Mouse (Mus musculus): Measurements from ENCODE around the gene Mob1b. TPM values are rescaled to one million over a fixed set of nuclear protein-coding genes. Genes with fewer than 3 reads are reported as not detected.

The Mob1b gene
- polyA plus RNA-seq, 2 experiments, result 11.3 to 11.6 TPM

DNA sequence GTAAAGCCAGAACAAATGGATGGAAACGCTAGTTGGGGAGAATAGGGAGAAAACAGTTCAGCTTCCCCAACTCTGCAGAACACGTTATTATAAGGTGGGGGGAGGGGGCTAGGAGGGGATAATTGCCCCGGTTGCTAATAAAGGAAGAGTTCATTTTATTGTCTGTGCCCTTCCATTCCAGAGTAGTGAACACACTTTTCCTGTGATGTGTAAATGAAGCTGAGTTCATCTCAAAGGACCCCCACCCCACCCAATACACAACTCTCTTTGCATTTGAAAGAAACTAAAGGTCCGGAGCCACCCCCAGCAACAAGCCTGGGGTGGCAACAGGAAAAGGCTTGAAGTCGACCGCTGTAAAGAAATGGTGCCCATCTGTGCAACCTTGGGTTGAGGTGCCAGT, 41.3 kb upstream of the Mob1b start:
- H3K4me2 ChIP-seq (replicated peaks; ENCODE audit: low read depth, low read length, severe bottlenecking), result no peak overlapping the region
- ATAC-seq (ENCODE audit: low FRiP score, low read depth) (no peak), DNase-seq (ENCODE audit: low spot score) (no peak)
- no peak overlapping the region for H3K4me3 ChIP-seq (replicated peaks; ENCODE audit: low read length)
- no peaks in the 10 kb centered on the region for H3K9me3 ChIP-seq (ENCODE audit: control insufficient read depth, low read length)
- no peak for TF ChIP-seq POLR2A (IDR thresholded peaks at IDR 0.05; ENCODE audit: borderline replicate concordance, extremely low read depth, insufficient read depth, insufficient read length)
- H3K36me3 ChIP-seq (ENCODE audit: control insufficient read depth, insufficient read depth, low read length), result no peaks in the 10 kb centered on the region
- no peak overlapping the region for H3K27ac ChIP-seq (replicated peaks; ENCODE audit: low read depth, low read length)
- peaks cover 6% of the 10 kb centered on the region for H3K4me1 ChIP-seq (ENCODE audit: control insufficient read depth, insufficient read depth, low read length)
- no peaks in the 10 kb centered on the region for H3K27me3 ChIP-seq (ENCODE audit: control insufficient read depth, insufficient read depth, low read length)
- no peak overlapping the region for H3K9ac ChIP-seq (ENCODE audit: low read depth, low read length, severe bottlenecking)
- WGBS, result 13% methylated on average over 6 of the region's 6 CpGs

DNA sequence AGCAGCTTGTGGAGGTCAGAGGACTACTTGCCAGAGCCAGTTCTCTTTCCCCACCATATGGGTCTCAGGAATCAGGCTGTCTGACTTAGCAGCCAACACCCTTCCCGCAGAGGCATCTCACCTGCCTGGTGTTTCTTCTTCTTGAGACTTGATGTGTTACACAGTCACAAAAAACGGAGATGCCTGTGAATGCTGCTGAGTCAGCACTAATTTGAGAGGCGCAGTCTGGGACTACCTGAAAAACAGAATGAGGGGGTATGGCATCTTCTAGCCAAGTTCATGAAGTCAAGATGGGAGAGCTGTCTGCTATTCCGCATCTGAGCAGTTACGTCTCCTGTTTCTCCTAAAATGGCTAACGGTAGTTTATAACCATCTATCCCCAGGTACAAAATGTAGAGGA, 40.1 kb upstream of the Mob1b start:
- no peak overlapping the region for H3K4me3 ChIP-seq (replicated peaks; ENCODE audit: low read length)
- TF ChIP-seq POLR2A (IDR thresholded peaks at IDR 0.05; ENCODE audit: borderline replicate concordance, extremely low read depth, insufficient read depth, insufficient read length), result no peak
- no peak overlapping the region for H3K27ac ChIP-seq (replicated peaks; ENCODE audit: low read depth, low read length)
- H3K9ac ChIP-seq (ENCODE audit: low read depth, low read length, severe bottlenecking), result no peak overlapping the region
- 82% methylated on average over 6 of the region's 6 CpGs for WGBS
- H3K4me2 ChIP-seq (replicated peaks; ENCODE audit: low read depth, low read length, severe bottlenecking), result no peak overlapping the region
- no peak for ATAC-seq (ENCODE audit: low FRiP score, low read depth)
- H3K4me1 ChIP-seq (ENCODE audit: control insufficient read depth, insufficient read depth, low read length), result no peaks in the 10 kb centered on the region; the same call in 1 of the 2 replicates
- DNase-seq (ENCODE audit: low spot score), result no peak
- no peaks in the 10 kb centered on the region for H3K36me3 ChIP-seq (ENCODE audit: control insufficient read depth, insufficient read depth, low read length)
- H3K9me3 ChIP-seq (ENCODE audit: control insufficient read depth, low read length), result no peaks in the 10 kb centered on the region
- H3K27me3 ChIP-seq (ENCODE audit: control insufficient read depth, insufficient read depth, low read length), result no peaks in the 10 kb centered on the region

DNA sequence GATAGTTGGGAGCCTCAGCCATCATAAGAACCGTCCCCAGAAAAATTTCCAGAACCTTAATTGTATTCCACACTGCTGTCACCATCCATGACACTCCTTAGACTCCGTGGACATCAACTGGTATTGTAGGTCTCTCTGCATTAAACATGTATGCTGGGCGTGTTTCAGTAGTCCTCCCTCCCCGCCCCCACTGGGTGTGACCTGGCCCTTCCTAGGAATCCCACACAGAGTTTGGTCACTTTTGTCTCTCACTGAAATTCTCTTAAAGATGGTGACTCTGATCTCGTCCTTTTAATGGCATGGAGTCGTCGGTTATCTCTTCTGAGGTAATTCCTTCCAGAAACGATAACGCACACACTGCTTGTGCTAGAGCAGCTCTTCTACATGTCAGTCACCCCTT, 36.9 kb upstream of the Mob1b start:
- no peak for DNase-seq (ENCODE audit: low spot score)
- Histone ChIP-seq H3K4me2 (replicated peaks; ENCODE audit: low read depth, low read length, severe bottlenecking) (no peak overlapping the region), H3K4me1 (ENCODE audit: control insufficient read depth, insufficient read depth, low read length) (no peaks in the 10 kb centered on the region), H3K27me3 (ENCODE audit: control insufficient read depth, insufficient read depth, low read length) (no peaks in the 10 kb centered on the region), H3K4me3 (replicated peaks; ENCODE audit: low read length) (no peak overlapping the region), H3K9me3 (ENCODE audit: control insufficient read depth, low read length) (no peaks in the 10 kb centered on the region), H3K27ac (replicated peaks; ENCODE audit: low read depth, low read length) (no peak overlapping the region), H3K9ac (ENCODE audit: low read depth, low read length, severe bottlenecking) (no peak overlapping the region), H3K36me3 (ENCODE audit: control insufficient read depth, insufficient read depth, low read length) (no peaks in the 10 kb centered on the region)
- TF ChIP-seq POLR2A (IDR thresholded peaks at IDR 0.05; ENCODE audit: borderline replicate concordance, extremely low read depth, insufficient read depth, insufficient read length), result no peak
- ATAC-seq (ENCODE audit: low FRiP score, low read depth), result no peak
- WGBS, result 77% methylated on average over 9 of the region's 9 CpGs

DNA sequence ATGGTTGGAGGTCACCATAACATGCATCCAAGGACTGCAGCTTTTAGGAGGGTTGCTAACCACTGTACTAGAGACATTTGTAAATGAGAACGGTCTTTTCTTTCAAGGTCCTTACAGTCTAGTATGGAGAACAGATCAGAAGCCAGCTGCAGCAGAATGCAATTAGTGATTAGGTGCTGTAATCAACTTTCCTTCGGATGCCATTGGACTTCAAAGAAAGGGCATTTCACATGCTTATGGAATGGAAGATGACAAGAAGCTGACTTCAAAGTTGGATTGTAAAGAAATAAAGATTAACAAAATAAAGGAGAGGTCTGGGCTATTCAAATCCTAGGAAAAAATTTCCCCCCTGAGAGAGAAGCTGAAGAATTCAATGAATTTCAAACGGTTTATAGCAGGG, 36.4 kb upstream of the Mob1b start:
- H3K9ac ChIP-seq (ENCODE audit: low read depth, low read length, severe bottlenecking), result no peak overlapping the region
- WGBS, result 8% methylated on average over 3 of the region's 3 CpGs
- DNase-seq (ENCODE audit: low spot score), result no peak
- no peak for ATAC-seq (ENCODE audit: low FRiP score, low read depth)
- no peaks in the 10 kb centered on the region for H3K9me3 ChIP-seq (ENCODE audit: control insufficient read depth, low read length)
- no peaks in the 10 kb centered on the region for H3K36me3 ChIP-seq (ENCODE audit: control insufficient read depth, insufficient read depth, low read length)
- no peak overlapping the region for H3K4me3 ChIP-seq (replicated peaks; ENCODE audit: low read length)
- no peaks in the 10 kb centered on the region for H3K4me1 ChIP-seq (ENCODE audit: control insufficient read depth, insufficient read depth, low read length)
- no peak overlapping the region for H3K27ac ChIP-seq (replicated peaks; ENCODE audit: low read depth, low read length)
- H3K27me3 ChIP-seq (ENCODE audit: control insufficient read depth, insufficient read depth, low read length), result no peaks in the 10 kb centered on the region
- H3K4me2 ChIP-seq (replicated peaks; ENCODE audit: low read depth, low read length, severe bottlenecking), result no peak overlapping the region
- no peak for TF ChIP-seq POLR2A (IDR thresholded peaks at IDR 0.05; ENCODE audit: borderline replicate concordance, extremely low read depth, insufficient read depth, insufficient read length)

DNA sequence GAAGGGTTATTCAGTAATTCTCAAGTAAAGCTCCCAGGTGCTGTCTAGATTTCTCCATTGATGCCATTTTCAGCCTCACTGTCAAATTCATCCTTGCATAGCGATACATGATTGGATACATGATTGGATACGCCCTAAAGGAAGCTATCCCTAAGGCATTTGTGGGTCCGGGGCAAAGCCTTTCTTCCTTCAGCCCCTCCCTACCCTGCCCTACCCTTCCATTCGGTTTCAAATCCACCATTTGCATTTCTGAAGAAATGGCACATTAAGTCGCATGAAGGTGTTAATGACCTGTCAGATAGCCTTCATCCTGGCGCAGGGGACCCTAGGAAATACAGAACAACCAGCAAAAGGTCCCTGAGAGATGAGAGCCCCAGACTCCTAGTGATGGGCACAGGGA, 35.3 kb upstream of the Mob1b start:
- WGBS, result 11% methylated on average over 6 of the region's 6 CpGs
- Histone ChIP-seq H3K36me3 (ENCODE audit: control insufficient read depth, insufficient read depth, low read length) (no peaks in the 10 kb centered on the region), H3K4me3 (replicated peaks; ENCODE audit: low read length) (no peak overlapping the region), H3K4me2 (replicated peaks; ENCODE audit: low read depth, low read length, severe bottlenecking) (no peak overlapping the region), H3K27me3 (ENCODE audit: control insufficient read depth, insufficient read depth, low read length) (no peaks in the 10 kb centered on the region), H3K27ac (replicated peaks; ENCODE audit: low read depth, low read length) (no peak overlapping the region), H3K4me1 (ENCODE audit: control insufficient read depth, insufficient read depth, low read length) (no peaks in the 10 kb centered on the region), H3K9ac (ENCODE audit: low read depth, low read length, severe bottlenecking) (no peak overlapping the region), H3K9me3 (ENCODE audit: control insufficient read depth, low read length) (no peaks in the 10 kb centered on the region)
- ATAC-seq (ENCODE audit: low FRiP score, low read depth) (no peak), DNase-seq (ENCODE audit: low spot score) (no peak)
- no peak for TF ChIP-seq POLR2A (IDR thresholded peaks at IDR 0.05; ENCODE audit: borderline replicate concordance, extremely low read depth, insufficient read depth, insufficient read length)

DNA sequence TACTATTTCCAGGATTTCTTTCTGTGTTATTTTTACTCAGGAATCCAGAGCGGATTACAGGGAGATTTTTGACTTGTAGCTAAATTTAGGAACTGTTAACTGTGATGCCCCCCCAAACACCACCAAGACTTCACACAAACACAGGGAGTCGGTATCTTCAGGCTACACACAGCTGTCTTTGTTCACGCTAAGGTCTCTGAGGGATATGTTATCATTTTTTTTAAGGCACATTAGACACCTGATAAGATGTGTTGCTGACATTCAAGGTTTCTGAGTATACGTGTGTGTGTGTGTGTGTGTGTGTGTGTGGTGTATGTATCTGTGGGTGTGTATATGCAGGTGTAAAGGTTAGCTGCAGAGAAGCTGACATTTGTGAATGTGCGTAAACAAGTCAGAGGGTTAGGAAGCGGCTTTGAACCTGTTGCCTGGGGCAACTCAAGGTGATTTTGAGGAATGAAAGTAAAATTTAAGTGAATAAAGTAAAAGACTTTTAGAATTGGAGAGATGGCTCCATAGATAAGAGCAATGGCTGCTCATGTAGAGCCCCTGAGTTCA, 34.8 kb upstream of the Mob1b start:
- H3K9me3 ChIP-seq (ENCODE audit: control insufficient read depth, low read length), result no peaks in the 10 kb centered on the region
- no peaks in the 10 kb centered on the region for H3K36me3 ChIP-seq (ENCODE audit: control insufficient read depth, insufficient read depth, low read length)
- no peak for DNase-seq (ENCODE audit: low spot score)
- no peak overlapping the region for H3K27ac ChIP-seq (replicated peaks; ENCODE audit: low read depth, low read length)
- H3K4me3 ChIP-seq (replicated peaks; ENCODE audit: low read length), result no peak overlapping the region
- no peaks in the 10 kb centered on the region for H3K4me1 ChIP-seq (ENCODE audit: control insufficient read depth, insufficient read depth, low read length)
- H3K9ac ChIP-seq (ENCODE audit: low read depth, low read length, severe bottlenecking), result no peak overlapping the region
- ATAC-seq (ENCODE audit: low FRiP score, low read depth), result no peak
- no peak for TF ChIP-seq POLR2A (IDR thresholded peaks at IDR 0.05; ENCODE audit: borderline replicate concordance, extremely low read depth, insufficient read depth, insufficient read length)
- H3K27me3 ChIP-seq (ENCODE audit: control insufficient read depth, insufficient read depth, low read length), result no peaks in the 10 kb centered on the region
- no peak overlapping the region for H3K4me2 ChIP-seq (replicated peaks; ENCODE audit: low read depth, low read length, severe bottlenecking)
- WGBS, result 56% methylated on average over 6 of the region's 6 CpGs
